Mouse (Mus musculus) liver, embryonic 14.5 days (tissue): ENCODE measurements around the gene Myo1g.

Experiments used
- CTCF ChIP-seq: IDR thresholded peaks from 2 replicates; pipeline ENCODE4 v1.5.1; 2016; ENCODE audit warnings: antibody characterized with exemption, low read depth, control low read depth
- EP300 ChIP-seq: IDR thresholded peaks from 2 replicates; pipeline ENCODE4 v1.6.1; 2016; ENCODE audit warnings: antibody characterized with exemption, low read depth

GRCm38 (mm10) chr11:6562359-6562758 lies 41.6 kb upstream of the Myo1g start:
- TF ChIP-seq EP300: no peak
- TF ChIP-seq CTCF: no peak
